17 mouse cellular contexts compared by ENCODE assay signal in the genomic region with DNA sequence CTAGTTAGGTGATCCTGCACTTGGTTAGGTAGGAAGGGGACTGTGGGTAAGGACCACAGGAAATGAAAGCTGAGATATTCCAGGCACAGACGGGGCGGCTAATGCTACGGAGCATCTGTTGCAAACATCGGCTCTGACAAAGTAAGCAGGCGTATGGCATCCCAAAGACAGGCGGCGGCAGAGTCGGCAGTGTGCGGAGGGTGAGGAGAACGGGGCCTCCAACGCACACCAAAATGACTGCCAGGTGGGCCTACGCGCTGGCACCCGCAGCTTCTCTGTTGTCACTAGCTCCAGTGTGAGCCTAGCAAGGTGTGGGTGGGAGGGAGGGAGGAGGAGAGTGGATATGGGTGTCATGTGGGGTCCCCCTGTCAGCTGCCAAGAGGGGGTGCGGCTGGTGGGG. TPM values are rescaled to one million over a fixed set of nuclear protein-coding genes. Genes with fewer than 3 reads are reported as not detected.
DNase-seq lines count a peak whose midpoint lies in the region; ATAC-seq and TF ChIP-seq lines count a peak whose summit lies in the region.
"Had no signal": no experiment of that assay in that cellular context is flagged by ENCODE, and none has a peak within 500 bp of the region (broad histone marks: within the 10 kb centered on the region; RNA-seq: fewer than 3 reads in every experiment).

No protein-coding gene starts in this region.

- no peak overlapping the region for H3K9ac ChIP-seq in hindbrain, postnatal 0 days (replicated peaks; ENCODE audit: low read length)
- no peak overlapping the region for H3K9ac ChIP-seq in hindbrain, embryonic 14.5 days
- H3K9ac ChIP-seq: limb, embryonic 15.5 days had no signal

- 71% methylated on average over 15 of the region's 15 CpGs for WGBS in hindbrain, postnatal 0 days
- 83% methylated on average over 15 of the region's 15 CpGs for WGBS in hindbrain, embryonic 14.5 days

- no peak overlapping the region for H3K27ac ChIP-seq in hindbrain, postnatal 0 days
- no peak overlapping the region for H3K27ac ChIP-seq in hindbrain, embryonic 14.5 days
- peak overlapping the region; percentile 44 for H3K27ac ChIP-seq in left cerebral cortex, adult 2 months
- H3K27ac ChIP-seq: limb, embryonic 15.5 days had no signal

- no peak for DNase-seq in hindbrain, postnatal 0 days (ENCODE audit: low spot score)
- no peak for DNase-seq in hindbrain, embryonic 14.5 days (ENCODE audit: low spot score)
- peak; percentile 46 to 54 for DNase-seq in frontal cortex, postnatal 25 days (ENCODE audit: low spot score in 2 of 2)
- DNase-seq in left cerebral cortex, adult 2 months (ENCODE audit: extremely low spot score in 1 of 2, low spot score in 2 of 2), result peak; percentile 73 to 79
- DNase-seq in right cerebral cortex, postnatal 25 days, result peak; percentile 83
- no peak for DNase-seq in lung, postnatal 36 days
- no peak for DNase-seq in gastrocnemius, adult 18-20 months (ENCODE audit: low spot score)
- DNase-seq: cerebellum, adult 11 months; kidney, adult 8-10 months had no signal

- no peak for ATAC-seq in hindbrain, postnatal 0 days
- ATAC-seq in hindbrain, embryonic 14.5 days (ENCODE audit: low FRiP score), result no peak
- no peak for ATAC-seq in granulocyte monocyte progenitor cell, adult 5-6 weeks (replicated peaks; ENCODE audit: poor library complexity, severe bottlenecking)

- H3K36me3 ChIP-seq in hindbrain, postnatal 0 days (ENCODE audit: insufficient read depth, low read length), result peaks cover 11% of the 10 kb centered on the region; the same call in 1 of the 2 replicates
- peaks cover 69% of the 10 kb centered on the region for H3K36me3 ChIP-seq in hindbrain, embryonic 14.5 days (replicated peaks; ENCODE audit: control insufficient read depth, insufficient read depth)

- no peak overlapping the region for H3K4me3 ChIP-seq in hindbrain, postnatal 0 days (ENCODE audit: low read length)
- H3K4me3 ChIP-seq in hindbrain, embryonic 14.5 days (replicated peaks; ENCODE audit: low read length), result no peak overlapping the region
- H3K4me3 ChIP-seq in left cerebral cortex, adult 2 months, result no peak overlapping the region
- H3K4me3 ChIP-seq: hindbrain, embryonic 10.5 days; limb, embryonic 15.5 days had no signal

- intact Hi-C loops in left cerebral cortex, adult 2 months (cut with DNase I), result loop anchor here (2.0 kb wide), 1 partner anchor 25 kb away; no protein-coding TSS in a partner anchor

- 0 out of 2 replicates have a peak, but pooled peaks cover 4% of the 10 kb centered on the region for H3K4me1 ChIP-seq in hindbrain, postnatal 0 days (ENCODE audit: insufficient read depth, low read length)
- H3K4me1 ChIP-seq in hindbrain, embryonic 14.5 days (replicated peaks; ENCODE audit: control insufficient read depth, insufficient read depth, low read length), result peaks cover 6% of the 10 kb centered on the region; the same call in 1 of the 2 replicates

- no peak overlapping the region for H3K4me2 ChIP-seq in hindbrain, postnatal 0 days (ENCODE audit: low read depth, low read length)
- H3K4me2 ChIP-seq in hindbrain, embryonic 14.5 days (replicated peaks), result no peak overlapping the region
- H3K4me2 ChIP-seq: limb, embryonic 15.5 days had no signal

- 0 out of 2 replicates have a peak, but pooled peaks have one; percentile 5 for TF ChIP-seq CTCF in hindbrain, postnatal 0 days (IDR thresholded peaks at IDR 0.05; ENCODE audit: low read depth)
- TF ChIP-seq CTCF in left cerebral cortex, adult 2 months (IDR thresholded peaks at IDR 0.05), result peak; percentile 31

- no peaks in the 10 kb centered on the region for H3K9me3 ChIP-seq in hindbrain, postnatal 0 days (ENCODE audit: low read length)
- H3K9me3 ChIP-seq in hindbrain, embryonic 14.5 days (ENCODE audit: control insufficient read depth, low read length), result no peaks in the 10 kb centered on the region
- H3K9me3 ChIP-seq: hindbrain, embryonic 10.5 days; limb, embryonic 15.5 days had no signal

- no peaks in the 10 kb centered on the region for H3K27me3 ChIP-seq in hindbrain, postnatal 0 days (ENCODE audit: insufficient read depth, low read length)
- no peaks in the 10 kb centered on the region for H3K27me3 ChIP-seq in hindbrain, embryonic 14.5 days (ENCODE audit: control insufficient read depth, insufficient read depth, low read length)
- H3K27me3 ChIP-seq: limb, embryonic 15.5 days had no signal

RNA-seq across cellular contexts. Expression of a gene that starts 18.9 kb away (rescaled TPM):
- total RNA-seq in hindbrain, postnatal 0 days (2014; rRNA removed), result not detected in 2 replicates
- not detected in 2 replicates for polyA plus RNA-seq in hindbrain, postnatal 0 days (2015; fragmentation: Nextera tagmentation; extraction: Ambion mirVana)
- polyA plus RNA-seq in hindbrain, embryonic 14.5 days (2014; fragmentation: Nextera tagmentation; extraction: Ambion mirVana), result not detected in 2 replicates
- total RNA-seq in left cerebral cortex, adult 2 months (2021), result not detected
- total RNA-seq in gastrocnemius, adult 18-20 months (2021), result not detected
- total RNA-seq in granulocyte monocyte progenitor cell, adult 5-6 weeks (2014; fragmentation: Nextera tagmentation), result not detected in 2 replicates
- not detected in 2 replicates for total RNA-seq in granulocyte monocyte progenitor cell, adult 5-6 weeks (2017)
- total RNA-seq: adrenal gland, postnatal 10 days; midbrain, postnatal 0 days; neutrophil, adult 5-6 weeks had no signal
- polyA plus RNA-seq: embryonic facial prominence, embryonic 11.5 days; gonadal fat pad, adult 2 months; hindbrain, embryonic 10.5 days; limb, embryonic 15.5 days; midbrain, postnatal 0 days had no signal

RNA-seq across cellular contexts. Expression of a gene that starts 30.0 kb away (rescaled TPM):
- total RNA-seq in hindbrain, postnatal 0 days (2014; rRNA removed), result 7.6 and 11.4 TPM in 2 replicates
- 117 and 130 TPM in 2 replicates for polyA plus RNA-seq in hindbrain, postnatal 0 days (2015; fragmentation: Nextera tagmentation; extraction: Ambion mirVana)
- 118 and 130 TPM in 2 replicates for polyA plus RNA-seq in hindbrain, embryonic 14.5 days (2014; fragmentation: Nextera tagmentation; extraction: Ambion mirVana)
- 10 to 100 TPM; 69.8 to 80.3 TPM for total RNA-seq in left cerebral cortex, adult 2 months (2021)
- 10 to 100 TPM; 39.9 to 46.1 TPM for total RNA-seq in gastrocnemius, adult 18-20 months (2021)
- 41.0 and 55.7 TPM in 2 replicates for total RNA-seq in granulocyte monocyte progenitor cell, adult 5-6 weeks (2014; fragmentation: Nextera tagmentation)
- total RNA-seq in granulocyte monocyte progenitor cell, adult 5-6 weeks (2017), result 16.1 and 21.7 TPM in 2 replicates

RNA-seq across cellular contexts. Expression of a gene that starts 30.1 kb away (rescaled TPM):
- total RNA-seq in hindbrain, postnatal 0 days (2014; rRNA removed), result 12.0 and 14.2 TPM in 2 replicates
- 9.1 and 10.0 TPM in 2 replicates for polyA plus RNA-seq in hindbrain, postnatal 0 days (2015; fragmentation: Nextera tagmentation; extraction: Ambion mirVana)
- 5.8 and 6.0 TPM in 2 replicates for polyA plus RNA-seq in hindbrain, embryonic 14.5 days (2014; fragmentation: Nextera tagmentation; extraction: Ambion mirVana)
- 1 to 10 TPM; 8.1 to 8.3 TPM for total RNA-seq in left cerebral cortex, adult 2 months (2021)
- total RNA-seq in gastrocnemius, adult 18-20 months (2021), result 1 to 10 TPM; 1.0 to 1.1 TPM
- total RNA-seq in granulocyte monocyte progenitor cell, adult 5-6 weeks (2014; fragmentation: Nextera tagmentation), result 39.0 and 46.3 TPM in 2 replicates
- 36.1 and 46.6 TPM in 2 replicates for total RNA-seq in granulocyte monocyte progenitor cell, adult 5-6 weeks (2017)

RNA-seq across cellular contexts. Expression of a gene that starts 57.5 kb away (rescaled TPM):
- 9.2 and 10.0 TPM in 2 replicates for total RNA-seq in hindbrain, postnatal 0 days (2014; rRNA removed)
- polyA plus RNA-seq in hindbrain, postnatal 0 days (2015; fragmentation: Nextera tagmentation; extraction: Ambion mirVana), result 12.4 and 12.6 TPM in 2 replicates
- 22.4 and 27.7 TPM in 2 replicates for polyA plus RNA-seq in hindbrain, embryonic 14.5 days (2014; fragmentation: Nextera tagmentation; extraction: Ambion mirVana)
- total RNA-seq in left cerebral cortex, adult 2 months (2021), result 10 to 100 TPM; 32.8 to 48.8 TPM
- 10 to 100 TPM; 16.1 to 25.9 TPM for total RNA-seq in gastrocnemius, adult 18-20 months (2021)
- 35.4 and 37.7 TPM in 2 replicates for total RNA-seq in granulocyte monocyte progenitor cell, adult 5-6 weeks (2014; fragmentation: Nextera tagmentation)
- total RNA-seq in granulocyte monocyte progenitor cell, adult 5-6 weeks (2017), result 8.3 and 16.0 TPM in 2 replicates

Comparison
In these comparisons a context has a peak if more than half of its experiments do, and no peak if none do; other contexts are left out.
1. DNase-seq: peak in frontal cortex, postnatal 25 days (2 of 2), left cerebral cortex, adult 2 months (2 of 2) and right cerebral cortex, postnatal 25 days (single experiment); none in hindbrain, postnatal 0 days (single experiment), hindbrain, embryonic 14.5 days (single experiment), lung, postnatal 36 days (single experiment) and gastrocnemius, adult 18-20 months (single experiment).